Mouse (Mus musculus): ENCODE data around the gene Ppp5c. TPM values are rescaled to one million over a fixed set of nuclear protein-coding genes. Genes with fewer than 3 reads are reported as not detected.

The Ppp5c gene
- polyA plus RNA-seq, 1 experiment from 2014 or later = 102 TPM

- H3K27me3 ChIP-seq = no peaks in the 10 kb centered on the region
- 89% methylated on average over 10 of the region's 10 CpGs for WGBS
- no peaks in the 10 kb centered on the region for H3K4me1 ChIP-seq
- no peak overlapping the region for H3K9ac ChIP-seq (replicated peaks)
- no peak overlapping the region for H3K27ac ChIP-seq (replicated peaks)
- no peaks in the 10 kb centered on the region for H3K36me3 ChIP-seq
- H3K9me3 ChIP-seq = no peaks in the 10 kb centered on the region
- no peak for ATAC-seq (ENCODE audit: low FRiP score, low read depth)
- H3K4me2 ChIP-seq (replicated peaks) = no peak overlapping the region
- H3K4me3 ChIP-seq = no peak overlapping the region
Observed at GRCm38 (mm10) chr7:17048431-17049190, 20.9 kb upstream of the Ppp5c start.

DNA sequence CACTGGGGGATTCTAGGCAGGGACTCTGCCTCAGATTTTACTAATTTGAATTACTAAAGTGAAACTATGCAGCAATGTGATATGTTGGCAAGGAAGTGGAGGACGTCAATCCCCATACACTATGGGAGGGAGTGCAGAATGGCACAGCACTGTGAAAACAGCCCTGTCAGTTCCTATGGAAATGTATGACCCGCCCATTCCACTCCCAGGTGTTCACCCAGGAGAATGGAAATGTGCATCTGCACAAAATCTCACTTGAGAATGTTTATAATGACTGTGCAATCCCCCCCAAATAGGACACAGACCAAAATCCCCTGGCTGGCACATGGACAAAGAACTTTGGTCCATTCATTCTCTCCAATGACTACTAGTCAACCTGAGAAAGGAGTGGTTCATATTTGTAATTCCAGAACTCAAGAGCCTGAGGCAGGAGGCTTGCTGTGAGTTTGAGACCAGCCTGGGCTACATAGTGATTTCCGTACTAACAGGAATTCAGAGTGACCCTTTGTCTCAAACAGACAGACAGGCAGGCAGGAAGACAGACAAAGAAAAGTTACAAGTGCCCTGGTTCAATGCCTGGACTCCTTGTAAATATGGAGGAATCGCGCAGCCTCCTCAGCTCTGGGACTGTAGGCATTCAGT is 19.4 kb upstream of the Ppp5c start:
- 86% methylated on average over 5 of the region's 5 CpGs for WGBS
- no peak overlapping the region for H3K27ac ChIP-seq (replicated peaks)
- no peaks in the 10 kb centered on the region for H3K9me3 ChIP-seq
- H3K4me2 ChIP-seq (replicated peaks) = no peak overlapping the region
- ATAC-seq (ENCODE audit: low FRiP score, low read depth) = no peak
- H3K4me3 ChIP-seq = no peak overlapping the region
- H3K36me3 ChIP-seq = no peaks in the 10 kb centered on the region
- H3K9ac ChIP-seq (replicated peaks) = no peak overlapping the region
- no peaks in the 10 kb centered on the region for H3K4me1 ChIP-seq
- no peaks in the 10 kb centered on the region for H3K27me3 ChIP-seq

DNA sequence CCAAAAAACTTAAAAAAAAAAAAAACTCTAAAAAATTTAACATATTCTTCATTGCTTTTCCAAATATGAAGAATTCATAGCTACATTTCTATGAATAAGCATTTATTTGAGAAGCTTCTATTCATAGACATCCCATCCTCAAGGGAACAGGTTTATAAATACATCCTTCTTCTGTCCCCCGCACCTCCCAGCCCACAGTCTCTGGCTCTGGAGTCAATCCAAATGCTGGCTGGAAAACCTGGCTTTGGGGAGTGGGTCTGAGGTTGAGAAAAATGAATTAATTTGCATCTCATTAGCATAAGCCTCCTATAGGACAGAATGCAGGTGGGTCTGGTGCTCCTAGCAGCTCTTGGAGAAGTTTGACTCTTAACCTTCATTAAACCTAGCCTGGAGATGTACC is 18.0 kb upstream of the Ppp5c start:
- H3K36me3 ChIP-seq = no peaks in the 10 kb centered on the region
- no peak overlapping the region for H3K4me3 ChIP-seq
- no peak for ATAC-seq (ENCODE audit: low FRiP score, low read depth)
- no peaks in the 10 kb centered on the region for H3K9me3 ChIP-seq
- H3K27me3 ChIP-seq = no peaks in the 10 kb centered on the region
- no peak overlapping the region for H3K27ac ChIP-seq (replicated peaks)
- H3K4me1 ChIP-seq = no peaks in the 10 kb centered on the region
- 83% methylated on average over 1 of the region's 1 CpGs for WGBS
- no peak overlapping the region for H3K9ac ChIP-seq (replicated peaks)
- no peak overlapping the region for H3K4me2 ChIP-seq (replicated peaks)

DNA sequence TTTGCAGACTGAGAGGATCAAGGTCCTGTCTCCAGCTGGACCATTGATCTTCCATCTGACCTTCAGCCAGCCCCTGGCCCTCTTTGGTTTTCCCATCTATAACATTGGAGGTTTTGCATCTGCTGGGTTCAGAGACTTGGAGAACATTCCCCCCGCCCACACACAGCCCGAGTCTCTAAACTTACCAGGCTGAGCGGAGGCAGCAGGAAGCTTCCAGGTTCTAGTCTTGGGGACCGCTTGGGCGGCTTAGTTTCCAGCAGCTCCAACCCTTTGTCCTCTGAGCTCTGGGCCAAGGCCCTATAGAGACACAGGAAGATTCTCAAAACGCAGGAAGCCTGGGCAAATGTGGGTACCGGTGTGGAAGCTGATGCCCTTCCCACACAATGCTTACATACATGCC is 11.6 kb upstream of the Ppp5c start:
- Histone ChIP-seq H3K4me1 (peaks cover 4% of the 10 kb centered on the region; the same call in 1 of the 2 replicates), H3K4me3 (no peak overlapping the region), H3K4me2 (replicated peaks) (no peak overlapping the region), H3K27me3 (peaks cover 10% of the 10 kb centered on the region; the same call in 1 of the 2 replicates), H3K27ac (replicated peaks) (no peak overlapping the region), H3K9ac (replicated peaks) (no peak overlapping the region), H3K9me3 (no peaks in the 10 kb centered on the region), H3K36me3 (no peaks in the 10 kb centered on the region)
- 95% methylated on average over 7 of the region's 7 CpGs for WGBS
- ATAC-seq (ENCODE audit: low FRiP score, low read depth) = no peak

DNA sequence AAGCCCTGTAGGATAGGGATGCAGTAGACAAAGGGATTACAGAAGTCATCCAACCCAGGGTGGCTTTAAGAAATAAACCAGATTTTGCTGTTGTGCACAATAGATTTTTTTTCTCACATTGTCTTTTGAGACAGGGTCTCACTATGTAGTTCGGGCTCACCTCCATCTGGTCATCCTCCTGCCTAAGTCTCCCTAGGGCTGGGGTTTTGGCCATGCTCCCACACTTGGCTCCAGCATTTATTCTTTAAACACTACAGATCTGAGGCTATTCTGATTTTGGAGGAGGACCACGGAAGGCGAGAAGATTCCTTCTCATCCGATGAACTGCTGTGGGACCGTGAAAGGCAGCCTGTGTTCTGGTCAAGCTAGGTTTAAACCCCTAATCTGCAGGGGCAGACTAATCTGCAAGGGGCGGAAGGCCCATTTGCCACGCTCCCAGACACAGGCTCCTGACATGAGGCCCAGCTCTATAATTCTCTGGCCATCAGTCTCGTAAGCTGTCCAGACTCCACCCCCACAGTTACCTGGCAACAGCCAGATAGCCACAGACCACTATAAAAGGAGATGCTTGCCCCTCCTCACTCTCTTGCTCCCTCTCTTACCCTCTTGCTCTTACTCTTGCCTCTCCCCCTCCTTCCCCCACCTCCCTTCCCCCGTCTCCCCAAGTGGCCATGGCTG is 10.4 kb upstream of the Ppp5c start:
- H3K9me3 ChIP-seq = no peaks in the 10 kb centered on the region
- peak; percentile 66 for ATAC-seq (ENCODE audit: low FRiP score, low read depth)
- H3K9ac ChIP-seq (replicated peaks) = 0 out of 2 replicates have a peak overlapping the region, but pooled peaks have one; percentile 11
- peaks cover 10% of the 10 kb centered on the region; the same call in 1 of the 2 replicates for H3K27me3 ChIP-seq
- WGBS = 29% methylated on average over 9 of the region's 9 CpGs
- H3K4me1 ChIP-seq = peaks cover 4% of the 10 kb centered on the region; the same call in 1 of the 2 replicates
- H3K4me2 ChIP-seq (replicated peaks) = no peak overlapping the region
- H3K36me3 ChIP-seq = no peaks in the 10 kb centered on the region
- H3K27ac ChIP-seq (replicated peaks) = 0 out of 2 replicates have a peak overlapping the region, but pooled peaks have one; percentile 10
- H3K4me3 ChIP-seq = no peak overlapping the region

GRCm38 (mm10) chr7:17030239-17030638 is 2.5 kb upstream of the Ppp5c start:
- H3K4me3 ChIP-seq = no peak overlapping the region
- no peaks in the 10 kb centered on the region for H3K36me3 ChIP-seq
- no peak overlapping the region for H3K4me2 ChIP-seq (replicated peaks)
- H3K27ac ChIP-seq (replicated peaks) = no peak overlapping the region
- 81% methylated on average over 7 of the region's 7 CpGs for WGBS
- no peaks in the 10 kb centered on the region for H3K9me3 ChIP-seq
- peaks cover 18% of the 10 kb centered on the region for H3K4me1 ChIP-seq
- no peaks in the 10 kb centered on the region; the same call in 1 of the 2 replicates for H3K27me3 ChIP-seq
- no peak for ATAC-seq (ENCODE audit: low FRiP score, low read depth)
- no peak overlapping the region for H3K9ac ChIP-seq (replicated peaks)

DNA sequence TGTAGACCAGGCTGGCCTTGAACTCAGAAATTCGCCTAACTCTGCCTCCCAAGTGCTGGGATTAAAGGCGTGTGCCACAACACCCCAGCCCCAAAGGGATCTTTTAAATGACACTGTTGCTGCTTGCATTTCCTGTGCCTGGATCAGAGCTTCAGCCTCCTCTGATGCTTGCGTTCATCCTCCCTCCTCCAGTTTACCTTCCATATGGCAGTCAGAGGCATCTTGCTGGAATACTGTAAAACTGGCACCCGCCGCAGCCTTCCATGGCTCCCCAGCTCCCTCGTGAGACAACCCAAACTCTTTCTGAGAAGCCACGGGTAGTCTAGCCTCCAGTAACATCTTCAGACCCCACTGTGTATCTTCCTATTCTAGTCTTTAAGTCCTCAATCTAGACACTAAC is 1.2 kb upstream of the Ppp5c start:
- Histone ChIP-seq H3K27me3 (no peaks in the 10 kb centered on the region; the same call in 1 of the 2 replicates), H3K36me3 (peaks cover 10% of the 10 kb centered on the region; the same call in 1 of the 2 replicates), H3K4me2 (replicated peaks) (no peak overlapping the region), H3K4me3 (no peak overlapping the region), H3K4me1 (peaks cover 26% of the 10 kb centered on the region), H3K27ac (replicated peaks) (no peak overlapping the region), H3K9me3 (no peaks in the 10 kb centered on the region), H3K9ac (replicated peaks) (no peak overlapping the region)
- ATAC-seq (ENCODE audit: low FRiP score, low read depth) = no peak
- 77% methylated on average over 7 of the region's 7 CpGs for WGBS

- Histone ChIP-seq H3K4me1 (peaks cover 26% of the 10 kb centered on the region), H3K4me2 (replicated peaks) (peak overlapping the region; percentile 61), H3K36me3 (peaks cover 19% of the 10 kb centered on the region), H3K9me3 (no peaks in the 10 kb centered on the region), H3K27ac (replicated peaks) (peak overlapping the region; percentile 73), H3K4me3 (peak overlapping the region; percentile 87), H3K9ac (replicated peaks) (peak overlapping the region; percentile 77), H3K27me3 (no peaks in the 10 kb centered on the region; the same call in 1 of the 2 replicates)
- 10% methylated on average over 24 of the region's 24 CpGs for WGBS
- no peak; the same call in none of the 2 replicates for ATAC-seq (ENCODE audit: low FRiP score, low read depth)
Observed at GRCm38 (mm10) chr7:17026710-17027587, 775 bp downstream of the Ppp5c start.

GRCm38 (mm10) chr7:17025896-17026622 is 1.7 kb downstream of the Ppp5c start:
- Histone ChIP-seq H3K9me3 (no peaks in the 10 kb centered on the region), H3K36me3 (peaks cover 28% of the 10 kb centered on the region), H3K4me2 (replicated peaks) (peak overlapping the region; percentile 61), H3K4me1 (peaks cover 26% of the 10 kb centered on the region), H3K9ac (replicated peaks) (peak overlapping the region; percentile 77), H3K27me3 (no peaks in the 10 kb centered on the region; the same call in 1 of the 2 replicates), H3K27ac (replicated peaks) (no peak overlapping the region), H3K4me3 (peak overlapping the region; percentile 87; the same call in 1 of the 2 replicates)
- no peak for ATAC-seq (ENCODE audit: low FRiP score, low read depth)
- 88% methylated on average over 9 of the region's 9 CpGs for WGBS

DNA sequence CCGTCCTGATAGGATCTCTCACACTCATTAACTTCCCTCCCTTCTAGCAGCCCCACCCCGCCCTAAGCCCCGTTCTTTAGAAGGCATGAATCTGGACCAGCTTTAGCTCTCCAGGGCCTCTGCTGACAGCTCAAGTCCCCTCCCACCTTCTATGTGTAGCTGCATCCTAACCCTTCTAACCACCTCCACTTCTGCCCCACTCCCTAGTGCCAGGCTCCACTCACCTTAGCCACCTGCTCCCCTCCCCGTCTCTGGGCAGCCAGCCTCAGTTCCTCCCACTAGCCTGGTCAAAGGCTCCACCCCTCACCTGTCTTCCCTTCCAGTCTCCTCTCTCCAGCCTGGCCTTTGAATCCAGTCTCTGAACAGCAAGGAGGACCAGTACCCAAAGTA is 2.2 kb downstream of the Ppp5c start:
- H3K4me3 ChIP-seq = no peak overlapping the region
- no peak for ATAC-seq (ENCODE audit: low FRiP score, low read depth)
- 73% methylated on average over 4 of the region's 4 CpGs for WGBS
- no peak overlapping the region for H3K27ac ChIP-seq (replicated peaks)
- no peak overlapping the region for H3K4me2 ChIP-seq (replicated peaks)
- H3K4me1 ChIP-seq = peaks cover 26% of the 10 kb centered on the region
- no peaks in the 10 kb centered on the region for H3K9me3 ChIP-seq
- H3K36me3 ChIP-seq = peaks cover 34% of the 10 kb centered on the region
- H3K27me3 ChIP-seq = no peaks in the 10 kb centered on the region; the same call in 1 of the 2 replicates
- 0 out of 2 replicates have a peak overlapping the region, but pooled peaks have one; percentile 20 for H3K9ac ChIP-seq (replicated peaks)
